Mouse (Mus musculus): Measurements from ENCODE around the gene Fyb2.

The Fyb2 gene

DNA sequence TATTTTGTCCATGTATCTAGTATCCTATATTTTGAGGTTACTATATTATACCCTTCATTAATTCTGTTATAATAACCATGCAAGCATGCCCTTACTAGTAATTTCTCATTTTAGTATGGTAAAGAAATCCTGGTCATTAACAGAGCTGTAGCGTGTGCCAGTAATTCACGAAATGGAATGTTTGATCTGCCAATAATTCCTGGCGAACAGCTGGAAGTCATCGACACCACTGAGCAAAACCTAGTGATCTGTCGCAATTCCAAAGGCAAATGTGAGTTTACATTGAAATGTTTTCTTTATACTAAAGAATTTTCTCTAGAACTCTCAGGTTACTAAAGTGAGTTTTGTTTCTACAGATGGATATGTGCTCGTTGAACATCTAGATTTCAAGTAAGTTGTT lies 102.2 kb downstream of the Fyb2 start:
- no peak for DNase-seq (ENCODE audit: low read depth)

GRCm38 (mm10) chr4:105016006-105016613 lies 102.9 kb downstream of the Fyb2 start:
- no peak for DNase-seq (ENCODE audit: low read depth)

DNA sequence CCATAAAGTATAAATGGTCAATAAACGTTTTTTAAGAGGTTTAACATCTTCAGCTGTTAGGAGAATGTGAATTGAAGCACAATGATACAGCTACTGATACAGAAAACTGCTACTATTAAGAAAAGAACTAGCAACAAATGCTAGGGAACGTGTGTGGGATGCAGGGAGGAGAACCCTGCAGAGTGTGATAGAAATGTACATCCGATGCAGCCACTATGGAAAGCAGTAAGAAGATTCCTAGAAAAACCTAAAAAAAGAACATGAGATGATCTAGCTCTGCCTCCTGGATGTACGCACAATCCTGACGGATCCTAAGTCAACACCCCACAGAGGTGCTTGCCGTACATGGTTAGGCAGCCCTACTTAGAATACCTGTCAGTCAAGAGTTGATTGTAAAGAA lies 114.0 kb downstream of the Fyb2 start:
- DNase-seq (ENCODE audit: low read depth), result no peak

DNA sequence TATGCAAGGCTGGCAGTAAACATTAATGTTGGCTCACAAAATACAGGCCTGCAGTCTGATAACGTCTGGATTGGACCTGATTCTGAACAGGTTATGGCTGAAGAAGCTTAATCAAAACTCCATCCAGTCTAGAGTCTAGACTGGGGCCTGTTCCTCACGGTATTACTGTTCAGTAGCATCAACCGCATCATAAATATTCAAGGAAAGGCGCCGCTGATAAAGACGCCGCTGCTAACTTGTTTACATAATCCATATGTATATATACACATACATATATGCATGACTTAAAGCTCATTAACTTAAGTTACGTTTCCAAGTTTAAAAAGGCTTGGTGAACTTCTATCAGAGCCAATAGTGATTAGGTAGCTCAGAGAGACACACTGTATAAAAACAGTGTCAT lies 117.8 kb downstream of the Fyb2 start:
- DNase-seq (ENCODE audit: low read depth), result no peak

- no peak for DNase-seq (ENCODE audit: low read depth)
These were observed 119.9 kb downstream of the Fyb2 start for GRCm38 (mm10) chr4:105033153-105033552.

GRCm38 (mm10) chr4:105034259-105034658 lies 121.0 kb downstream of the Fyb2 start:
- DNase-seq (ENCODE audit: low read depth), result no peak

GRCm38 (mm10) chr4:105050041-105050440 lies 136.8 kb downstream of the Fyb2 start:
- no peak for DNase-seq (ENCODE audit: low read depth)

GRCm38 (mm10) chr4:105051291-105051690 lies 138.0 kb downstream of the Fyb2 start:
- DNase-seq (ENCODE audit: low read depth), result no peak

Measured in c-Kit-positive CD71-positive TER-119-negative erythroid progenitor cells, embryonic 14.5 days (primary cell).